ENCODE assay signal across 10 mouse cellular contexts in genomic region chr7:27163450-27163805, GRCm38 (mm10). TPM values are rescaled to one million over a fixed set of nuclear protein-coding genes. Genes with fewer than 3 reads are reported as not detected.
DNase-seq lines count a peak whose midpoint lies in the region; ATAC-seq lines count a peak whose summit lies in the region.
"Had no signal": no experiment of that assay in that cellular context is flagged by ENCODE, and none has a peak within 500 bp of the region (broad histone marks: within the 10 kb centered on the region; RNA-seq: fewer than 3 reads in every experiment).

No protein-coding gene starts in this region.

- H3K36me3 ChIP-seq in kidney, embryonic 16.5 days (ENCODE audit: insufficient read depth, low read length): peaks cover 34% of the 10 kb centered on the region
- peaks cover 27% of the 10 kb centered on the region for H3K36me3 ChIP-seq in embryonic facial prominence, embryonic 15.5 days
- H3K36me3 ChIP-seq in hindbrain, embryonic 15.5 days: peaks cover 22% of the 10 kb centered on the region
- peaks cover 48% of the 10 kb centered on the region for H3K36me3 ChIP-seq in neural tube, embryonic 12.5 days

- WGBS in kidney, embryonic 16.5 days: 59% methylated on average over 5 of the region's 5 CpGs
- WGBS in embryonic facial prominence, embryonic 15.5 days: 73% methylated on average over 5 of the region's 5 CpGs
- WGBS in hindbrain, embryonic 15.5 days: 87% methylated on average over 5 of the region's 5 CpGs
- WGBS in neural tube, embryonic 12.5 days: 88% methylated on average over 5 of the region's 5 CpGs

- peak overlapping the region; percentile 80 for H3K4me2 ChIP-seq in kidney, embryonic 16.5 days (replicated peaks; ENCODE audit: low read depth, low read length)
- H3K4me2 ChIP-seq in embryonic facial prominence, embryonic 15.5 days (replicated peaks): peak overlapping the region; percentile 70
- peak overlapping the region; percentile 76 for H3K4me2 ChIP-seq in hindbrain, embryonic 15.5 days
- peak overlapping the region; percentile 77 for H3K4me2 ChIP-seq in neural tube, embryonic 12.5 days (replicated peaks)

- H3K9ac ChIP-seq in kidney, embryonic 16.5 days (replicated peaks; ENCODE audit: low read length): peak overlapping the region; percentile 46
- no peak overlapping the region for H3K9ac ChIP-seq in embryonic facial prominence, embryonic 15.5 days
- H3K9ac ChIP-seq in hindbrain, embryonic 15.5 days: peak overlapping the region; percentile 39
- peak overlapping the region; percentile 90 for H3K9ac ChIP-seq in neural tube, embryonic 12.5 days

- peak overlapping the region; percentile 76; the same call in 1 of the 2 replicates for H3K4me3 ChIP-seq in kidney, embryonic 16.5 days (ENCODE audit: low read length)
- peak overlapping the region; percentile 60; the same call in 1 of the 2 replicates for H3K4me3 ChIP-seq in embryonic facial prominence, embryonic 15.5 days (replicated peaks)
- peak overlapping the region; percentile 78 for H3K4me3 ChIP-seq in hindbrain, embryonic 15.5 days
- 0 out of 2 replicates have a peak overlapping the region, but pooled peaks have one; percentile 9 for H3K4me3 ChIP-seq in neural tube, embryonic 12.5 days

- H3K9me3 ChIP-seq in kidney, embryonic 16.5 days (ENCODE audit: low read length): no peaks in the 10 kb centered on the region
- no peaks in the 10 kb centered on the region for H3K9me3 ChIP-seq in embryonic facial prominence, embryonic 15.5 days (replicated peaks)
- H3K9me3 ChIP-seq in hindbrain, embryonic 15.5 days: no peaks in the 10 kb centered on the region
- no peaks in the 10 kb centered on the region for H3K9me3 ChIP-seq in neural tube, embryonic 12.5 days

- H3K4me1 ChIP-seq in kidney, embryonic 16.5 days (ENCODE audit: insufficient read depth, low read length): peaks cover 62% of the 10 kb centered on the region
- peaks cover 75% of the 10 kb centered on the region for H3K4me1 ChIP-seq in embryonic facial prominence, embryonic 15.5 days
- H3K4me1 ChIP-seq in hindbrain, embryonic 15.5 days (replicated peaks): peaks cover 68% of the 10 kb centered on the region
- peaks cover 66% of the 10 kb centered on the region for H3K4me1 ChIP-seq in neural tube, embryonic 12.5 days

- no peaks in the 10 kb centered on the region for H3K27me3 ChIP-seq in kidney, embryonic 16.5 days (ENCODE audit: insufficient read depth, low read length)
- no peaks in the 10 kb centered on the region for H3K27me3 ChIP-seq in embryonic facial prominence, embryonic 15.5 days
- H3K27me3 ChIP-seq in hindbrain, embryonic 15.5 days: no peaks in the 10 kb centered on the region
- H3K27me3 ChIP-seq in neural tube, embryonic 12.5 days (replicated peaks): no peaks in the 10 kb centered on the region

- no peak for DNase-seq in kidney, adult 18-20 months
- DNase-seq in natural killer cell, adult 2 months (ENCODE audit: low spot score in 2 of 2): no peak
- no peak for DNase-seq in ovary, adult 18-20 months (ENCODE audit: low spot score)
- no peak for DNase-seq in ovary, postnatal 14 days (ENCODE audit: low spot score)
- DNase-seq: lung, postnatal 4 days; thymus, adult 2 months had no signal

- no peak for ATAC-seq in kidney, embryonic 16.5 days (ENCODE audit: low FRiP score, low TSS enrichment)
- ATAC-seq in embryonic facial prominence, embryonic 15.5 days (ENCODE audit: insufficient number of reproducible peaks, low FRiP score, low TSS enrichment, low read depth): no peak
- ATAC-seq in hindbrain, embryonic 15.5 days (ENCODE audit: low FRiP score, low read depth): no peak
- ATAC-seq in neural tube, embryonic 12.5 days (ENCODE audit: low FRiP score, low read depth): no peak

- 0 out of 2 replicates have a peak overlapping the region, but pooled peaks have one; percentile 27 for H3K27ac ChIP-seq in kidney, embryonic 16.5 days (ENCODE audit: low read length)
- H3K27ac ChIP-seq in embryonic facial prominence, embryonic 15.5 days (replicated peaks): 0 out of 2 replicates have a peak overlapping the region, but pooled peaks have one; percentile 25
- H3K27ac ChIP-seq in hindbrain, embryonic 15.5 days (replicated peaks): no peak overlapping the region
- no peak overlapping the region for H3K27ac ChIP-seq in neural tube, embryonic 12.5 days

RNA-seq across cellular contexts. Expression of gene Egln2, which starts 3.2 kb away (rescaled TPM):
- 75.4 and 76.9 TPM in 2 replicates for polyA plus RNA-seq in kidney, embryonic 16.5 days (2015; fragmentation: Nextera tagmentation; extraction: Ambion mirVana)
- polyA plus RNA-seq in embryonic facial prominence, embryonic 15.5 days (2015; fragmentation: Nextera tagmentation; extraction: Ambion mirVana): 83.0 and 86.7 TPM in 2 replicates
- polyA plus RNA-seq in hindbrain, embryonic 15.5 days (2015; fragmentation: Nextera tagmentation; extraction: Ambion mirVana): 96.4 and 107 TPM in 2 replicates
- 99.6 TPM in 2 replicates for polyA plus RNA-seq in neural tube, embryonic 12.5 days (2016; fragmentation: Nextera tagmentation; extraction: Ambion mirVana)

RNA-seq across cellular contexts. Expression of gene Cyp2t4, which starts 9.9 kb away (rescaled TPM):
- polyA plus RNA-seq in kidney, embryonic 16.5 days (2015; fragmentation: Nextera tagmentation; extraction: Ambion mirVana): 0.10 and 0.24 TPM in 2 replicates
- 2.1 and 4.7 TPM in 2 replicates for polyA plus RNA-seq in embryonic facial prominence, embryonic 15.5 days (2015; fragmentation: Nextera tagmentation; extraction: Ambion mirVana)
- 0.14 and 0.29 TPM in 2 replicates for polyA plus RNA-seq in hindbrain, embryonic 15.5 days (2015; fragmentation: Nextera tagmentation; extraction: Ambion mirVana)
- 0.11 and 0.15 TPM in 2 replicates for polyA plus RNA-seq in neural tube, embryonic 12.5 days (2016; fragmentation: Nextera tagmentation; extraction: Ambion mirVana)

RNA-seq across cellular contexts. Expression of gene Rab4b, which starts 15.3 kb away (rescaled TPM):
- polyA plus RNA-seq in kidney, embryonic 16.5 days (2015; fragmentation: Nextera tagmentation; extraction: Ambion mirVana): 65.7 and 67.9 TPM in 2 replicates
- polyA plus RNA-seq in embryonic facial prominence, embryonic 15.5 days (2015; fragmentation: Nextera tagmentation; extraction: Ambion mirVana): 72.4 and 73.1 TPM in 2 replicates
- polyA plus RNA-seq in hindbrain, embryonic 15.5 days (2015; fragmentation: Nextera tagmentation; extraction: Ambion mirVana): 102 and 111 TPM in 2 replicates
- polyA plus RNA-seq in neural tube, embryonic 12.5 days (2016; fragmentation: Nextera tagmentation; extraction: Ambion mirVana): 97.7 and 100 TPM in 2 replicates

RNA-seq across cellular contexts. Expression of gene Gm21983, which starts 17.5 kb away (rescaled TPM):
- not detected in 2 replicates for polyA plus RNA-seq in kidney, embryonic 16.5 days (2015; fragmentation: Nextera tagmentation; extraction: Ambion mirVana)
- 1.9 TPM in 1 of 2 replicates, not detected in the other for polyA plus RNA-seq in embryonic facial prominence, embryonic 15.5 days (2015; fragmentation: Nextera tagmentation; extraction: Ambion mirVana)
- 0.39 and 1.1 TPM in 2 replicates for polyA plus RNA-seq in hindbrain, embryonic 15.5 days (2015; fragmentation: Nextera tagmentation; extraction: Ambion mirVana)
- polyA plus RNA-seq in neural tube, embryonic 12.5 days (2016; fragmentation: Nextera tagmentation; extraction: Ambion mirVana): 0.42 TPM in 2 replicates
- polyA plus RNA-seq: thymus, adult 2 months had no signal

RNA-seq across cellular contexts. Expression of gene Mia, which starts 17.5 kb away (rescaled TPM):
- 18.5 and 22.3 TPM in 2 replicates for polyA plus RNA-seq in kidney, embryonic 16.5 days (2015; fragmentation: Nextera tagmentation; extraction: Ambion mirVana)
- polyA plus RNA-seq in embryonic facial prominence, embryonic 15.5 days (2015; fragmentation: Nextera tagmentation; extraction: Ambion mirVana): 37.4 and 53.5 TPM in 2 replicates
- polyA plus RNA-seq in hindbrain, embryonic 15.5 days (2015; fragmentation: Nextera tagmentation; extraction: Ambion mirVana): 23.9 and 26.6 TPM in 2 replicates
- polyA plus RNA-seq in neural tube, embryonic 12.5 days (2016; fragmentation: Nextera tagmentation; extraction: Ambion mirVana): 4.8 and 5.8 TPM in 2 replicates

Comparison
In these comparisons a context has a peak if more than half of its experiments do, and no peak if none do; other contexts are left out.
1. H3K27ac ChIP-seq: peak in kidney, embryonic 16.5 days (single experiment) and embryonic facial prominence, embryonic 15.5 days (single experiment); none in hindbrain, embryonic 15.5 days (single experiment) and neural tube, embryonic 12.5 days (single experiment).
2. H3K4me3 ChIP-seq: peak in every context shown above with its lines; median percentile 78 in hindbrain, embryonic 15.5 days; 76 in kidney, embryonic 16.5 days; 60 in embryonic facial prominence, embryonic 15.5 days; 9 in neural tube, embryonic 12.5 days.
3. Peak in every context shown above with its lines, with median percentiles within 50 percentile points of each other: H3K4me2 ChIP-seq.